Mouse (Mus musculus): ENCODE results near the gene Acp1.
A peak's percentile ranks its signal among the peaks of the same experiment; 100 is the strongest.

Acp1 gene

GRCm38 (mm10) chr12:30911261-30912047 is at the start of gene Acp1, which contains the start of gene Sh3yl1:
Gene Acp1, minus strand, starts transcription at chr12:30911589.
Gene Sh3yl1, plus strand, starts transcription at chr12:30911668.
- DNase-seq (ENCODE audit: inconsistent ontology term): peak; percentile 93

GRCm38 (mm10) chr12:30944197-30944596 is 32.8 kb upstream of the Acp1 start:
- DNase-seq (ENCODE audit: inconsistent ontology term): no peak

DNA sequence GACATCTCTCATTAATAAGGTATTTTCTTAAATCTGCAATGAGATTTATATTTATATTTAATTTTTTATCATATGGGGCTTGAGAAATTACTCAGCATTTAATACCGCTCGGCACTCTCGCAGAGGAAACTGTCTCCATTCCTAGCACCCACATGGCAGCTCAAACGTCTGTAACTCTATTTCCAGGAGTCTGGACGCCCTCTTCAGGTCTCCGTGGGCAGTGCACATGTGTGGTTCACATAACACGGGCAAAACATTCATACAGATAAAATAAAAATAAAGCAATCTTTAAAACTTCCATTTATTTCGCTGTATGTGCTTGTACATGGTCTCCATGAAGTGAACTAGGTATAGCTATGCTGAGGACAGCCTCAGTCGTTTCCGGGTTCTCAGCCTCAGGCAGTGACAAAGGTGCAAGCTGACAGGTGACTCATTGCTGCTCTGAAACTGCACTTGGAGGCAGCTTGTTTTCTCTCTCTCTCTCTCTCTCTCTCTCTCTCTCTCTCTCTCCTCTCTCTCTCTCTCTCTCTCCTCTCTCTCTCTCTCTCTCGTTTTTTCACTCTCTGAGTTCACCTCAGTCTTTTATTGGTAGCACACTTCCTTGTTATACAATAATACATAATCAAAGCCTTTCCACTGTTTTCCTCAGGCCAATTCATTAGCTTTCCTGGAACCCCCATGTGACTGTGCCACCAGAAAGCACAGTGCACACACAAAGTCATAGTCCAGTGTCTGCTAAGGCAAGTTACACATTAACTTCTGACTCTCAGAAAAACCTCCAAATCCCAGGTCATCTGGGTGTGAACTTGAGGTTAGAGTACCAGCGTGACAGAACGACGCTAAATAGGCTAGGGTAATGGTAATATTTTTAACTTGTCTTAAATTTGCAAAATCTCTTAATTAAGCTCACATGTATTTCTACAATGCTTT is 31.9 kb upstream of the Acp1 start:
- no peak for DNase-seq (ENCODE audit: inconsistent ontology term)

DNA sequence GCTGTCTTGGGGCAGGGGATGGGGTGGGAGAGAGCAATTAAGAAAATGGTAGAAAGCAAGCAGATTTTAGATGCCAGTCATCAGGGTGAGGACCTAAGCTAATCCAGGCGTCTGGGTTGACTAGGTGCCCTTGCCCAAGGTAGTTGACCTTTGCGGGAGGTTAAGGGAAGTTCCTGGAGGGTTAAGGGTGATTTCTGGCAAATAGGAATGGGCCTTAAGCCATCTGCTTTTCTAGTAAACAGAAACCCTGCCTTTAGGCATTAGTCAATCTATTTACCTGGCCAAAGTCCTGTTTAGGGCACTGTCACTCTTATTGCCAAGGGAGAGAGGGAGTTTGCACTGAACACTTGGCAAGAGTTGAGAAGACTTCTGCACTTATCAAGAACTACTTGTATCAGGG is 25.5 kb upstream of the Acp1 start:
- no peak for DNase-seq (ENCODE audit: inconsistent ontology term)

GRCm38 (mm10) chr12:30933299-30933698 is 21.9 kb upstream of the Acp1 start:
- no peak for DNase-seq (ENCODE audit: inconsistent ontology term)

GRCm38 (mm10) chr12:30928182-30928581 is 16.8 kb upstream of the Acp1 start:
- no peak for DNase-seq (ENCODE audit: inconsistent ontology term)

DNA sequence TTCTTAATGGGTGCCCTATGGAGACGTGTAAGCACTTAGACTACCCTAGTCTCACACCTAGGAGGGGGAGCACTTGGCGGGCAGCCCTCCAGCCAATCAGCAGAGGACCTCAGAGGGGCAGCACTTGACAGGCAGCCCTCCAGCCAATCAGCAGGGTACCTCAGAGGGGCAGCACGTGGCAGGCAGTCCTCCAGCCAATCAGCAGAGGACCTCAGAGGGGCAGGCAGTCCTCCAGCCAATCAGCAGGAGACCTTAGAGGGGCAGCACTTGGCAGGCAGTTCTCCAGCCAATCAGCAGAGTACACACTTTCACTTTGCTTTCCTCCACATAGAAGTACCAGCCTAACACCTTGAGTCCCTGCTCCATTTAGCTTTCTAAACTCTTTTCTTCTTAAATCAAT is 11.0 kb upstream of the Acp1 start:
- DNase-seq (ENCODE audit: inconsistent ontology term): no peak

DNA sequence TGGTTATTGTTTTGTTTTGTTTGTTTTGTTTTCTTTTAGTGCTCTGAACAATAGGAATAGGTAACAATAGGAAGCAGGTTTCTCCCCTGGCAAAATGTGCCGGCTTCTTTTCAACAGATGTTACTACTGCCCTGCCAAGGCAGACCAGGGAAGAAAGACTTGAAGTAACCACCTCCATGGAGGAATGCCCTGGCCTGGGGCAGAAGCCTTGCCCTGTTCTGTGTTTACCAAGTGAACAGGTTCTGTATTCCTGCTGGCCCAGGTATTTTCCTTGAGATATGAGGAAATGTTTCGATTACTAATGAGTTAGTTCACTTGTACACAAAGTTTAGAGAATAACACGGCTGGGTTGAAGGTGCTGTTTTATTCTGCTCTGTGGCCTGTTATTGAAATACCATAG is 1.5 kb upstream of the Acp1 start:
- no peak for DNase-seq (ENCODE audit: inconsistent ontology term)

GRCm38 (mm10) chr12:30912048-30912381 is 626 bp upstream of the Acp1 start:
- DNase-seq (ENCODE audit: inconsistent ontology term): peak; percentile 42

DNA sequence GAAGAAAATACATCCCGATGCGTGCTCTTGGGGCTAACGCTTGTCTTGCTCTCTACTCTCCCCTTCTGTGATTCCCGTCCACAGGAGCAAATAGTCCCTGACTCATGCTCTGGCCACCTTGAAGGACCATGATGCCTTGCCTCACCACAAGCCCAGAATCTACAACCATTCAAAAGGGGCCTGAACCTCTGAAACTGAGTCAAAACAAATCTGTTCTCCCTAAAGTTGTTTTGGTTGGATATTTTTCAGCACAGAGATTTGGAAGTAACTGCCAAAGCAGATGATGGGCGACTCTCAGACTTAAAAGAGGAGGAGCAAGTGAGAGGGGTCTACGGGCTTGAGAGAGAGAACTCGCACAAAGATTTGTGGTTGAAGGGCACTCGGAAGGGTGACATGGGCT is 529 bp downstream of the Acp1 start:
- DNase-seq (ENCODE audit: inconsistent ontology term): peak; percentile 56

GRCm38 (mm10) chr12:30909881-30910280 is 1.5 kb downstream of the Acp1 start:
- DNase-seq (ENCODE audit: inconsistent ontology term): no peak

GRCm38 (mm10) chr12:30908658-30909057 is 2.7 kb downstream of the Acp1 start:
- DNase-seq (ENCODE audit: inconsistent ontology term): no peak

GRCm38 (mm10) chr12:30897039-30897438 is 14.3 kb downstream of the Acp1 start:
- no peak for DNase-seq (ENCODE audit: inconsistent ontology term)

DNA sequence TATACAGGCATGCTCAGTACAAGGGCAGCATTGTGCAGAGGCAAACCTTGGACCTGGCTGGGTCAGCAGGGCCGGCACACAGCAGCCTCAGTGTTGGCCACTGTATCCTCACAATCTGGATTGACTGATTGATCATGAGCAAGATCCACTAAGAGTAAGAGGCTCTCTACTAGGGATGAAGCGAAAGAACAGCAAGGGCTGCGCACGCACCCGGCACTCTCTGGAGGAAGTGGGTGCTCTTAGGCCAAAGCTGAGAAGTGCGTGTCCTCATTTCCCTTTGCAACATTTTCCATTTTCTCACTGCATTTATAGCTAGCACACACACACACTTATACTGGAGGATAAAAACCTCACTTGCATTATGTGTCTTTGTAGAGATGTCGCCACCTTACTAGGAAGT is 20.0 kb downstream of the Acp1 start:
- no peak for DNase-seq (ENCODE audit: inconsistent ontology term)

- peak; percentile 45 for DNase-seq (ENCODE audit: inconsistent ontology term)
These were observed 21.3 kb downstream of the Acp1 start for GRCm38 (mm10) chr12:30890067-30890466.

DNA sequence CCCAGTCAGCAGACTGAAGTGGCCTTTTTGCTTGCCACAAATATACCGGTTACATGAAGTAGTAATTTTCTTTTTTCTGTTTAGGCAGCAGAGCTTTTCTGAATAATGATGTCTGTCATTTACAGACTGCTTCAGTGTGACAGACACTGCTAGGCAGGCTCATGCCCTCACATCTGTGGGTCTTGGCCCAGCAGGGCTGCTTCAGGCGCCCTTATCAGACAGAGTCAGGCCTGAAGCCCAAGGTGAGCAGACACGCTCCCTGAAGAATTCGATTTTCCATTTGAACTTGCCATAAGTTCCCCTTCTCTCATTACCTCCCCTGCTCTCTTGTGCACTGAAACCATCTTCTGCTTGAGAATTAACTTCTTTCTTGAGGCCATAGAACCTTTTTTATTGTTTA is 23.4 kb downstream of the Acp1 start:
- DNase-seq (ENCODE audit: inconsistent ontology term): no peak

GRCm38 (mm10) chr12:30885891-30886290 is 25.5 kb downstream of the Acp1 start:
- no peak for DNase-seq (ENCODE audit: inconsistent ontology term)

GRCm38 (mm10) chr12:30884622-30885230 is 26.7 kb downstream of the Acp1 start:
- DNase-seq (ENCODE audit: inconsistent ontology term): peak; percentile 20

DNA sequence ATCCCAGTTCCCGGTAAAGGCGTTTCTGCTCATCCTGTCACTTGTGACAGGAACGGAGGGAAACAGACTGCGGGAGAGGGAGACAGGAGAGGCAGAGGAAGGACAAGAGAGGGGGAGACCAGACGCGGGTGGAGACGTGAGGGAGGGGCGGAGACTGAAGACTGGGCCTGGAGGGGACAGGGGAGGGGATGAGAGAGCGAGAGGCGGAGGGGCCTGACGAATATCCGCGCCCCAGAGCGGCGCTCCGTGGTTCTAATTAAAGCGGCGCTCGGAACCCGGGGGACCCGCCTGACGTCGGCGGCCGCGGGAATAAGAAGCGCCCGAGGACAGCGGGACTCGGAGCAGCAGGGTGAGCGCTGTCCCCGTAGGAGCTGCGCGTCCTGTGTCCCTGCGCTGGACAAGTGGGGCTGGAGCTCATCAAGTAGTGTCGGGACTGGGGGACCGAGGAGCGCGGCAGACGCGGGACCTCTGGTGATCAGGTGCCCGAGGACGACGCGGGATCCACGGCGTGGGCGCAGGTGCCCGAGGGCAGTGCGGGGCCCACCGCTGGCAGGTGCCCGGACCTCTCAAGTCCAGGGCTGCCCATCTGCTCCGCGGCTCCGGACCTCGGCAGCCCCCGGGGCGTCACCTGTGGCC is 27.3 kb downstream of the Acp1 start, which contains the start of gene Alkal2:
Gene Alkal2 (plus strand): TSS at position 337 of the 636 bp plus-strand sequence.
- DNase-seq (ENCODE audit: inconsistent ontology term): peak; percentile 50

DNA sequence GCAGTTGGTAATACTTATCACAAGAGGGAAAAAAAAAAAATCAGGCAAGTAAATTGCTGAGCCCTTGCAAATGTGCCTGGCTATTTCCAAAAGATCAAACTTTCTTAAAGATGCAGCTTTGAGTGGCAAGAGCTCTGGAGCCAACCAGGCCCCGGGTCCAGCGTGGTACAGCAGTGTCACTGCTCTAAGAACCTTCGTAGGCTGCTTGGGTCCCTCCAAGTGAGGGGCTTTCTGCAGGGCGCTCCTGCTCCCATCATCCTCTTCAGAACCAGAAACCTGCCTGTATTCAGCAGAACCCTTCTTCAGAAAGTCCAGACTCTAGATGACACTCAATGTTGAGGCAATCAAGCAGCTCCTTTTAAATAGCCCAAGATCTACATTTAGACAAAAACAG is 27.8 kb downstream of the Acp1 start:
- no peak for DNase-seq (ENCODE audit: inconsistent ontology term)

- DNase-seq (ENCODE audit: inconsistent ontology term): peak; percentile 14
These were observed 31.9 kb downstream of the Acp1 start for GRCm38 (mm10) chr12:30879447-30879846.

GRCm38 (mm10) chr12:30865781-30866180 is 45.6 kb downstream of the Acp1 start:
- no peak for DNase-seq (ENCODE audit: inconsistent ontology term)

All from Muller cell, postnatal 12 days (primary cell).